Mouse (Mus musculus): ENCODE data around the gene Rbpj. TPM values are rescaled to one million over a fixed set of nuclear protein-coding genes. Genes with fewer than 3 reads are reported as not detected.

The Rbpj gene
- polyA plus RNA-seq, 1 experiment from 2014 or later, result 12.3 TPM

GRCm38 (mm10) chr5:53436905-53437632, 28.9 kb upstream of the Rbpj start:
- H3K4me2 ChIP-seq (replicated peaks; ENCODE audit: low read depth), result no peak overlapping the region
- H3K27ac ChIP-seq (replicated peaks), result no peak overlapping the region
- WGBS, result 79% methylated on average over 6 of the region's 6 CpGs
- ATAC-seq (ENCODE audit: low FRiP score, low TSS enrichment), result no peak
- no peaks in the 10 kb centered on the region for H3K27me3 ChIP-seq (ENCODE audit: control insufficient read depth, insufficient read depth, low read length)
- no peak overlapping the region for H3K4me3 ChIP-seq (ENCODE audit: low read depth, low read length)
- no peaks in the 10 kb centered on the region for H3K9me3 ChIP-seq (ENCODE audit: control insufficient read depth, low read length)
- no peak for TF ChIP-seq EP300 (optimal IDR thresholded peaks at IDR 0.05)
- TF ChIP-seq CTCF (IDR thresholded peaks at IDR 0.05; ENCODE audit: low read depth), result no peak
- no peak for DNase-seq (ENCODE audit: low spot score)
- H3K36me3 ChIP-seq (ENCODE audit: control insufficient read depth, insufficient read depth, low read length), result no peaks in the 10 kb centered on the region
- H3K9ac ChIP-seq (ENCODE audit: low read length), result no peak overlapping the region
- H3K4me1 ChIP-seq (replicated peaks; ENCODE audit: control insufficient read depth, insufficient read depth), result no peaks in the 10 kb centered on the region; the same call in 1 of the 2 replicates

GRCm38 (mm10) chr5:53437767-53438166, 28.2 kb upstream of the Rbpj start:
- DNase-seq (ENCODE audit: low spot score) (no peak), ATAC-seq (ENCODE audit: low FRiP score, low TSS enrichment) (0 out of 2 replicates have a peak, but pooled peaks have one; percentile 45)
- Histone ChIP-seq H3K27ac (replicated peaks) (no peak overlapping the region), H3K4me1 (replicated peaks; ENCODE audit: control insufficient read depth, insufficient read depth) (no peaks in the 10 kb centered on the region; the same call in 1 of the 2 replicates), H3K36me3 (ENCODE audit: control insufficient read depth, insufficient read depth, low read length) (no peaks in the 10 kb centered on the region), H3K27me3 (ENCODE audit: control insufficient read depth, insufficient read depth, low read length) (no peaks in the 10 kb centered on the region), H3K4me3 (ENCODE audit: low read depth, low read length) (no peak overlapping the region), H3K9me3 (ENCODE audit: control insufficient read depth, low read length) (no peaks in the 10 kb centered on the region), H3K4me2 (replicated peaks; ENCODE audit: low read depth) (no peak overlapping the region), H3K9ac (ENCODE audit: low read length) (no peak overlapping the region)
- WGBS, result 51% methylated on average over 4 of the region's 4 CpGs
- TF ChIP-seq CTCF (IDR thresholded peaks at IDR 0.05; ENCODE audit: low read depth), result no peak
- TF ChIP-seq EP300 (optimal IDR thresholded peaks at IDR 0.05), result no peak

- H3K4me3 ChIP-seq (ENCODE audit: low read depth, low read length), result no peak overlapping the region
- no peaks in the 10 kb centered on the region for H3K36me3 ChIP-seq (ENCODE audit: control insufficient read depth, insufficient read depth, low read length)
- H3K9ac ChIP-seq (ENCODE audit: low read length), result no peak overlapping the region
- no peaks in the 10 kb centered on the region; the same call in 1 of the 2 replicates for H3K4me1 ChIP-seq (replicated peaks; ENCODE audit: control insufficient read depth, insufficient read depth)
- ATAC-seq (ENCODE audit: low FRiP score, low TSS enrichment) (peak; percentile 29; the same call in 1 of the 2 replicates), DNase-seq (ENCODE audit: low spot score) (no peak)
- H3K27me3 ChIP-seq (ENCODE audit: control insufficient read depth, insufficient read depth, low read length), result no peaks in the 10 kb centered on the region
- no peak for TF ChIP-seq CTCF (IDR thresholded peaks at IDR 0.05; ENCODE audit: low read depth)
- no peak for TF ChIP-seq EP300 (optimal IDR thresholded peaks at IDR 0.05)
- no peak overlapping the region for H3K4me2 ChIP-seq (replicated peaks; ENCODE audit: low read depth)
- WGBS, result 15% methylated on average over 3 of the region's 3 CpGs
- H3K27ac ChIP-seq (replicated peaks), result 0 out of 2 replicates have a peak overlapping the region, but pooled peaks have one; percentile 24
- no peaks in the 10 kb centered on the region for H3K9me3 ChIP-seq (ENCODE audit: control insufficient read depth, low read length)
These were observed 27.7 kb upstream of the Rbpj start for GRCm38 (mm10) chr5:53438268-53438667.

GRCm38 (mm10) chr5:53439655-53440054, 26.3 kb upstream of the Rbpj start:
- Histone ChIP-seq H3K9me3 (ENCODE audit: control insufficient read depth, low read length) (no peaks in the 10 kb centered on the region), H3K9ac (ENCODE audit: low read length) (no peak overlapping the region), H3K4me2 (replicated peaks; ENCODE audit: low read depth) (no peak overlapping the region), H3K27ac (replicated peaks) (no peak overlapping the region), H3K4me1 (replicated peaks; ENCODE audit: control insufficient read depth, insufficient read depth) (no peaks in the 10 kb centered on the region; the same call in 1 of the 2 replicates), H3K27me3 (ENCODE audit: control insufficient read depth, insufficient read depth, low read length) (no peaks in the 10 kb centered on the region), H3K4me3 (ENCODE audit: low read depth, low read length) (no peak overlapping the region), H3K36me3 (ENCODE audit: control insufficient read depth, insufficient read depth, low read length) (no peaks in the 10 kb centered on the region)
- no peak for TF ChIP-seq EP300 (optimal IDR thresholded peaks at IDR 0.05)
- TF ChIP-seq CTCF (IDR thresholded peaks at IDR 0.05; ENCODE audit: low read depth), result no peak
- WGBS, result 77% methylated on average over 3 of the region's 3 CpGs
- DNase-seq (ENCODE audit: low spot score), result no peak
- no peak for ATAC-seq (ENCODE audit: low FRiP score, low TSS enrichment)

- no peak overlapping the region for H3K4me3 ChIP-seq (ENCODE audit: low read depth, low read length)
- peak; percentile 51 for TF ChIP-seq CTCF (IDR thresholded peaks at IDR 0.05; ENCODE audit: low read depth)
- no peak for TF ChIP-seq EP300 (optimal IDR thresholded peaks at IDR 0.05)
- 62% methylated on average over 5 of the region's 5 CpGs for WGBS
- DNase-seq (ENCODE audit: low spot score), result peak; percentile 69
- H3K4me1 ChIP-seq (replicated peaks; ENCODE audit: control insufficient read depth, insufficient read depth), result no peaks in the 10 kb centered on the region; the same call in 1 of the 2 replicates
- no peak overlapping the region for H3K4me2 ChIP-seq (replicated peaks; ENCODE audit: low read depth)
- no peaks in the 10 kb centered on the region for H3K27me3 ChIP-seq (ENCODE audit: control insufficient read depth, insufficient read depth, low read length)
- H3K27ac ChIP-seq (replicated peaks), result no peak overlapping the region
- no peaks in the 10 kb centered on the region for H3K36me3 ChIP-seq (ENCODE audit: control insufficient read depth, insufficient read depth, low read length)
- H3K9ac ChIP-seq (ENCODE audit: low read length), result no peak overlapping the region
- H3K9me3 ChIP-seq (ENCODE audit: control insufficient read depth, low read length), result no peaks in the 10 kb centered on the region
- peak; percentile 79 for ATAC-seq (ENCODE audit: low FRiP score, low TSS enrichment)
These were observed 21.9 kb upstream of the Rbpj start for GRCm38 (mm10) chr5:53444030-53444429.

- H3K9me3 ChIP-seq (ENCODE audit: control insufficient read depth, low read length), result no peaks in the 10 kb centered on the region
- no peaks in the 10 kb centered on the region for H3K36me3 ChIP-seq (ENCODE audit: control insufficient read depth, insufficient read depth, low read length)
- TF ChIP-seq CTCF (IDR thresholded peaks at IDR 0.05; ENCODE audit: low read depth), result no peak
- no peak for TF ChIP-seq EP300 (optimal IDR thresholded peaks at IDR 0.05)
- H3K27ac ChIP-seq (replicated peaks), result peak overlapping the region; percentile 59
- DNase-seq (ENCODE audit: low spot score), result no peak
- no peaks in the 10 kb centered on the region for H3K4me1 ChIP-seq (replicated peaks; ENCODE audit: control insufficient read depth, insufficient read depth)
- H3K4me2 ChIP-seq (replicated peaks; ENCODE audit: low read depth), result no peak overlapping the region
- WGBS, result 28% methylated on average over 9 of the region's 9 CpGs
- H3K4me3 ChIP-seq (ENCODE audit: low read depth, low read length), result no peak overlapping the region
- H3K27me3 ChIP-seq (ENCODE audit: control insufficient read depth, insufficient read depth, low read length), result no peaks in the 10 kb centered on the region
- ATAC-seq (ENCODE audit: low FRiP score, low TSS enrichment), result peak; percentile 53; the same call in 1 of the 2 replicates
- H3K9ac ChIP-seq (ENCODE audit: low read length), result no peak overlapping the region
These were observed 15.0 kb upstream of the Rbpj start for GRCm38 (mm10) chr5:53450945-53451344.

Data from stomach, postnatal 0 days (tissue).